Mouse (Mus musculus) adrenal gland (tissue): ENCODE results near the gene Gm4924.

Experiments
- intact Hi-C: fragments of 180-260 bp; cut with DNase I; formaldehyde crosslinking; loops from one replicate; pipeline ENCODE4 v1.15.1; 2025
- long read RNA-seq, 2 experiments: library from polyadenylated mRNA; unstranded; transcript quantifications; one replicate each; pipeline ENCODE4 v2.0.0; 2020; ENCODE audit warnings: borderline replicate concordance in 1 of 2; ENCODE audit not compliant: insufficient replicate concordance in 1 of 2

Gm4924 gene
- long read RNA-seq, experiment 1, partial matches to known transcripts: 0 of 8 reads
- long read RNA-seq, experiment 1, other reads (novel, unspliced or antisense): 6 of 8 reads
- long read RNA-seq, experiment 2, partial matches to known transcripts: 0 of 4 reads
- long read RNA-seq, experiment 2, other reads (novel, unspliced or antisense): 2 of 4 reads

DNA sequence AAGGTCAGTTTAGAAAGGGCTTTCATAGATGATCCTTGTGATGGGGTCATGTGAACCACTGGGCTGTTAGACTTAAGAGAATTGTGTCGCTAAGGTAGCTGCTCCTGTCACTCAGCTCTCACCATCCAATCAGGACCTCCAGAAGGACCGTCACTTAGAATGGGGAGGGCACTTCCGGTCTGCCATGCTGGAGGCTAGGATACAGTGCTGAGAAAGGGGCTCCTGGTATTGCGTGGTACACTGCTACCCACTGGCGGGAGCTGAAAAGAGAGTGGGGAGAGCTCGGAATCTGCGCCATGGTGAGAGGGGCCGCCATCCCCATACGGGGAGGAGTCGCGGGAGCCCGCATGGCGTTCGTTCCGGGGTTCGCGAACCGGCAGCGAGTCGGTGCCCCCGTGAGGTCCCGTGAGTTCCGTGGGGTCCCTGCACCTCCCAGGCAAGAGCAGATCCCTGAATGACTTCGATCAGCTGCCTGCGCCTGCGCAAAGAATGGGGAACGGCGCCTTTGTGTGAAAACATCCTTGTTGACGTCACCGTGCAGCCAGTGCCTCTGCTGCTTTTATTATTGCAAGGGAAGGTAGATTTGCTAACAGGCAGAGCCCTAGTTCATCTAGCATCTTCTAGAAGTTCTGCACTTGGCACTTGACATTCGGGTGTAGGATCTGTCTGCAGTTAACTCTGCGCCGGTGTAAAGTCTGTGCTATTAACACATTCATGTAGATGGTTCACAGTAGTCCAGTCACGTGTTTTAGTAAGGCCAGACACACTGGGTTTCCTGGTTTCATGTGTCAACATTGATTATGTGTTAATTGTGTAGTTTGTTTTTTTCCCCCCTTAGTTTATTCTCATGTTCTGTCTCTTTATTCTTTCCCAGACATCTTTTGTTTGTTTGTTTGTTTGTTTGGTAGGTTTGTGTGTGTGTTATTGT lies at the start of gene Gm4924:
Gm4924 (plus strand) TSS at position 173 of the 928 bp plus-strand sequence.
- intact Hi-C loops: no loop called here

DNA sequence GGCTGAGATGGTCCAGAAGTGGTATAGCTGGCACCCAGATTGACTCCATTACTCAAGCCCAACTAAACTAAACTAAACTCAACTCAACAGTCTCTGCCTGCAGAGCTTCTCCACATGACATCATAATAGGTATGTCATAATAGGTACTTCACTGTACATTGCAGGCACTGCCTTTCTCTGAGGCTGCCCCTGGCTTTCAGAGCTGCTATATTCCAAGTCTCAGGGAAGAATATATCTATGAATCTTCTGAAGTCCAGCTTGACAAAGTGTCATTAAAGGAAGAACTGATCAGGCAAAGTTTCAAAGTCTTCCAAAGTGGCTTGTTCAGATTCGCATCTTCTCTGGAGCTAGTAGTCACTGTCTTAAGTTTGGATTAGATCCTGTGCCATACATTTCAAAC lies 37.6 kb upstream of the Gm4924 start, which contains the start of gene 4932415D10Rik:
4932415D10Rik (minus strand) TSS at position 101 of the 400 bp plus-strand sequence.
- intact Hi-C loops: no loop called here

DNA sequence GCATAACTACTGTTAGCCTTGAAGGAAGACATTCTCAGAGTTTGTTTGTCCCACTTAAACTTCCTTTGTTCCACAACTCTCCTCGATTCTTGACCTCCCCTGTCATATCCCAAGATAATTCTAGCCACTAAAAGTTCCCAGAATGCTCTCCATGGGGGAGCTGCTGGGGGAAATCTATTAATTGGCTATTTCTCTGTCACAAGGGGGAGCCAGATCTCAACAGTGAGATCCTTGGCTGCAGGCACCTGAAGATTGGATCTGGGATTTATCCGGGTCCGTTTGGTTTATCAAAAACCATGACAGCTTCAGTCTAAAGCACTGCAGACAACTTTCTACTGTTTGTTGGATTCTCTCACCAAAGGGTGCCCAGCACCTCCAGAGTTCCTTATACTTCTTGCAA lies 33.9 kb upstream of the Gm4924 start:
- intact Hi-C loops: no loop called here

DNA sequence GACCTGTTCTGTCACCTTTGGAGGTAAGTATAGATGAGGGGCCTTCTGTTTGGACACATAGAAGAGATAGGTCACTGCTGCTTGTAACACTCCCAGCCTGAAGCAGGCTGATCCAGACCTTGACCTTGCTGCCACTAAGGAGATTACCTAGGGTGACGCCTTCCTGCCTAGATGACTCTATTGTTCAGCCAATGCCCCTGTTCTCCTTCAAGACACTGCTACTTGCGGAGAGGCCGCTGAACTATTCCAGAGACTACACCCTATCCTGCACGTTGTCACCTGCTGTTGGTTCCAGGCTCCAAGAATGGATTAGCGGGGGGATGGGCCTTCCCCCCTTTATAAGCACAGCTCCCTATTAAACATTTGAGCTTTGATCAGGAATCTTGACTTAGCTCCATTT lies 24.2 kb upstream of the Gm4924 start:
- intact Hi-C loops: no loop called here

DNA sequence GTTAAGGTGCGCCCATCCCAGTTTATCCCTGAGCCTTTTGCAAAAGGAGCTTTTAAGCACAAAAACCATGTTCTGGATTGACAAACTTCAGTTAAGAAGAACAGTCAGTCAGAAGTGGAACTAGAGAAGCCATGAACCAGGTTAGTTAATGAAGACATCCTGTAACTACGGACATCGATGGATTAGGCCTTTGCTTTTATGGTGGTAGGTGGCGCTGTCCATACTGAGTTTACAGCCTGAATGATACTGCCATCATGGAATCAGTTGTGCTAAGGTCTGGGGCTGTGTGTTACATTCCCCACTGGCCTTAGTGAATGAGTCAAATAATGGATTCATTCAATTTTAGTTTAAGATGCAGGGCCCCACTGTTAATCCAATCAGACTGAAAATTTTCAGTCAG lies 1.3 kb downstream of the Gm4924 start:
- intact Hi-C loops: no loop called here

DNA sequence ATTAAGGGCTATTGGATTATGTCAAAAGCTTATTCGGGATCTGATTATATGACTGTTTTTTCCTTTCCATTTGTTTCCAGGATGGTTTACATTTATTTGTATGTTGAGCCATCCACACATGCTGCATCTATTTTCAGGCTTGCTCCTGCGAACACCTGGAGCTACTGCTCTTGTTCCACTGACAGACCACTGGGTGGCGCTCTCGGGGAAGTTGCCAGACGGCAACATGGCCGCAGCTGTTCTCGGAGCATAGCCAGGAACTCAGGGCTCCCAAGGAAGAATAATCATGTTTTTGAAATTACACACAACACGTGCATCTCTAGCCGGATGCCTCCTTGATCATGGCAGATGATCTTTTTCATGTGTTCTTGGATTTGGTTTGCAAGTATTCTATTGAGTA lies 7.9 kb downstream of the Gm4924 start:
- intact Hi-C loops: no loop called here

DNA sequence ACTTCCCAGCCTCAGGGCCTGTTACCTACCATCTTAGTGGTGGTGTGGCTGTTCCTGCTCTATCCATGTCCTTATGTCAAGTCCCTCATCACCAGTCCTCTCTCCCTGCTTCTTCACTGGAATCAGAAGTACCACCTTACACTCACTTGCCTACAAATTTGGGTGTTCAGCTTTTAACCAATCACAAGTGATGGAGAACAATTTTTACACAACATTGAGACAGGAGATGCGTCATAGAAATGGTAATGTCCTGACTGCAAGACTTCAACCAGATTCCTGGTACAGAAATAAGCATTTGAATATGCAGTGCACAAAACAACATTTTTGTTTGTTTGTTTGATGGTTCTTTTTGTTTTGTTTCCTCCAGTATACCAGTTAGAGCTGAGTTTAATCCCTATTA lies 28.9 kb downstream of the Gm4924 start:
- intact Hi-C loops: no loop called here

DNA sequence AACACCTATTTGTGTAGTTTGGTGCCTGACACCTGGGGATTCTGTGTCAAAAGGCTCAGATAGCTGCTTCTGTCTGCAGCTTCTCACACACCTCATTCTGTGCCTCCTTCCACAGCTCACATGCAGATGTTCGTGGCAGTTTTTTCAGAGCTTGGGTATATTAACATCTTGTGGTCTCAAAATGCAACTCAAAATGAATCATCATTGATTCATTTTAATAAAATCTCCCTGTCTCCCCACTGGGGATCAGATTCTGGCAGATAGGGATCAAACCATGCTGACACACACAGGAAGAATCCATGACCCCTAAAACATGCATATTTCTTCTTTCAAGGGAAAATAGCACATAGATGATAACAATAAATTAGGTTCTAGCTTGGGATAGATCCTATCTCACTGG lies 55.5 kb downstream of the Gm4924 start:
- intact Hi-C loops: no loop called here

DNA sequence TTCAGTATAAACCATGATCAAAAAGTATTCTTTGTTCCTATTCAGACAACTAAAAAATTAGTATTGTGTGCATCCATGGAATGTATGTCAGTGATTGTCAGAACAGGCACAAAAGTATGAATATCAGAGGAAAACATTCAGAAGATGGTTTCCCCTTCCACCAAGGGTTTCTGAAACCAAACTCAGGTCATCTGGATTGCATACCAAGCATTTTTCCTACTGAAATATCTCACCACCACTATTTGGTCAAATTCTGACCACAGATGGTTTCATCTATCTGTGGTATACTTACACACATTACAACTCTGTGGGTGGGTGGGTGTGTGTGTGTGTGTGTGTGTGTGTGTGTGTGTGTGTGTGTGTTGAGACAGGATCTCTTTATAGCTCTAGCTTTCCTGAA lies 69.6 kb downstream of the Gm4924 start:
- intact Hi-C loops: no loop called here
